Mouse (Mus musculus): ENCODE results near the gene Isyna1.
"Not testable (repeated sequence)": the region's sequence is repeated elsewhere in the genome, so short reads cannot be mapped to it uniquely, and the experiment has no call there.

Isyna1 gene

GRCm38 (mm10) chr8:70574915-70575314 lies 19.3 kb upstream of the Isyna1 start:
- DNase-seq (ENCODE audit: low spot score in 2 of 2): no peak

- no peak for DNase-seq (ENCODE audit: low spot score in 2 of 2)
Observed at GRCm38 (mm10) chr8:70577207-70577606, 17.0 kb upstream of the Isyna1 start.

- DNase-seq (ENCODE audit: low spot score in 2 of 2): no peak
Observed at GRCm38 (mm10) chr8:70583476-70584387, 10.4 kb upstream of the Isyna1 start.

- DNase-seq (ENCODE audit: low spot score in 2 of 2): no peak
Observed at GRCm38 (mm10) chr8:70584606-70585257, 9.4 kb upstream of the Isyna1 start.

- DNase-seq (ENCODE audit: low spot score in 2 of 2): no peak
Observed at GRCm38 (mm10) chr8:70585258-70585652, 8.9 kb upstream of the Isyna1 start.

GRCm38 (mm10) chr8:70587955-70588354 lies 6.2 kb upstream of the Isyna1 start:
- DNase-seq (ENCODE audit: low spot score in 2 of 2): not testable (repeated sequence)

- no peak for DNase-seq (ENCODE audit: low spot score in 2 of 2)
Observed at GRCm38 (mm10) chr8:70591569-70591968, 2.6 kb upstream of the Isyna1 start.

- DNase-seq (ENCODE audit: low spot score in 2 of 2): no peak
Observed at GRCm38 (mm10) chr8:70593173-70593572, 1.0 kb upstream of the Isyna1 start.

GRCm38 (mm10) chr8:70594621-70595564 lies 720 bp downstream of the Isyna1 start:
- no peak for DNase-seq (ENCODE audit: low spot score in 2 of 2)

- no peak for DNase-seq (ENCODE audit: low spot score in 2 of 2)
Observed at GRCm38 (mm10) chr8:70595811-70596210, 1.6 kb downstream of the Isyna1 start.

- DNase-seq (ENCODE audit: low spot score in 2 of 2): no peak
Observed at GRCm38 (mm10) chr8:70596216-70596615, 2.0 kb downstream of the Isyna1 start.

GRCm38 (mm10) chr8:70596775-70597416 lies 2.7 kb downstream of the Isyna1 start:
- DNase-seq (ENCODE audit: low spot score in 2 of 2): no peak

- DNase-seq (ENCODE audit: low spot score in 2 of 2): no peak
Observed at GRCm38 (mm10) chr8:70597417-70598272, 3.5 kb downstream of the Isyna1 start.

- DNase-seq (ENCODE audit: low spot score in 2 of 2): peak; percentile 80 to 86
Observed at GRCm38 (mm10) chr8:70598283-70598682, 4.1 kb downstream of the Isyna1 start.

GRCm38 (mm10) chr8:70598722-70599121 lies 4.5 kb downstream of the Isyna1 start:
- no peak for DNase-seq (ENCODE audit: low spot score in 2 of 2)

GRCm38 (mm10) chr8:70599507-70600290 lies 5.5 kb downstream of the Isyna1 start:
- no peak for DNase-seq (ENCODE audit: low spot score in 2 of 2)

GRCm38 (mm10) chr8:70600473-70601270 lies 6.5 kb downstream of the Isyna1 start:
- DNase-seq (ENCODE audit: low spot score in 2 of 2): no peak

GRCm38 (mm10) chr8:70601271-70601649 lies 7.1 kb downstream of the Isyna1 start:
- peak; percentile 78 to 84 for DNase-seq (ENCODE audit: low spot score in 2 of 2)

Measured in frontal cortex, postnatal 36 days (tissue).